In the genomic region with DNA sequence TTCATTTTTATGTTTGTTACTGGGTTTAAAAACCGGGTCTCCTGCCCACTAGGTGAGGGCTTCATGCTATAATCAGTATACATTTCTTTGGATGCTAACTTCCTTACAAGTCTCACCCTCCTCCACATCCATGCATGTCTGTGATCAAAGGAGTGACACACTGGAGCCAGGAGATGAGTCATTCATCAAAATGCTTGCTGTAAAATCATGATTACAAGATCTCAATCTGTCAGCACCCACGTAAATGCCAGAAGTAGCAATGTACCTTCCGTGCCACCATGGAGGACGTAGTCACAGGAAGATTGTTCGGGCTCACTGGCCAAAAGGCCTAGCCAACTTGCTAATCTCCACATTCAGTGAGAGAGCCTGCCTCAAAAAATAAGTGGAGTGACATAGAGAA, we compare ENCODE assay signal across 27 mouse cellular contexts.
DNase-seq lines count a peak whose midpoint lies in the region; ATAC-seq and TF ChIP-seq lines count a peak whose summit lies in the region.
"Had no signal": no experiment of that assay in that cellular context is flagged by ENCODE, and none has a peak within 500 bp of the region (broad histone marks: within the 10 kb centered on the region; RNA-seq: fewer than 3 reads in every experiment).

No protein-coding gene starts in this region.

- TF ChIP-seq CTCF in left cerebral cortex, adult 2 months (IDR thresholded peaks at IDR 0.05) = no peak

- no peak for DNase-seq in frontal cortex, postnatal 14 days (ENCODE audit: low spot score in 2 of 2)
- DNase-seq in left cerebral cortex, adult 18-20 months (ENCODE audit: low spot score in 2 of 2) = peak; percentile 12 to 24
- no peak for DNase-seq in left cerebral cortex, adult 2 months (ENCODE audit: extremely low spot score in 1 of 2, low spot score in 2 of 2)
- peak; percentile 16 to 36 for DNase-seq in frontal cortex, postnatal 36 days (ENCODE audit: low spot score in 2 of 2)
- peak; percentile 26 to 41 for DNase-seq in right cerebral cortex, postnatal 36 days (ENCODE audit: low spot score in 2 of 2)
- DNase-seq in gastrocnemius, adult 8-10 months (ENCODE audit: low spot score in 2 of 2) = no peak
- DNase-seq: adrenal gland, postnatal 36 days; cerebellum, adult 11 months; cerebellum, postnatal 10 days; gastrocnemius, postnatal 10 days; heart, postnatal 4 days; kidney, adult 2 months; kidney, postnatal 25 days; lung, postnatal 36 days; thymus, adult 18-20 months; thymus, postnatal 4 days had no signal

- H3K9ac ChIP-seq in kidney, embryonic 15.5 days = no peak overlapping the region
- H3K9ac ChIP-seq: hindbrain, embryonic 15.5 days; liver, embryonic 14.5 days; lung, embryonic 15.5 days; midbrain, embryonic 13.5 days; stomach, embryonic 15.5 days had no signal

- no peak overlapping the region for H3K4me2 ChIP-seq in kidney, embryonic 15.5 days
- H3K4me2 ChIP-seq: hindbrain, embryonic 15.5 days; lung, embryonic 15.5 days; midbrain, embryonic 13.5 days; stomach, embryonic 15.5 days had no signal

- no peaks in the 10 kb centered on the region for H3K4me1 ChIP-seq in kidney, embryonic 15.5 days
- H3K4me1 ChIP-seq: embryonic facial prominence, embryonic 10.5 days; heart, embryonic 10.5 days; hindbrain, embryonic 15.5 days; lung, embryonic 15.5 days; megakaryocyte, embryonic 14.5 days; midbrain, embryonic 13.5 days; stomach, embryonic 15.5 days had no signal

- no peak overlapping the region for H3K4me3 ChIP-seq in left cerebral cortex, adult 2 months
- H3K4me3 ChIP-seq in kidney, embryonic 15.5 days (replicated peaks) = no peak overlapping the region
- H3K4me3 ChIP-seq: embryonic facial prominence, embryonic 10.5 days; heart, embryonic 10.5 days; hindbrain, embryonic 15.5 days; lung, embryonic 15.5 days; megakaryocyte, embryonic 14.5 days; midbrain, embryonic 13.5 days; stomach, embryonic 15.5 days had no signal

- no peaks in the 10 kb centered on the region for H3K9me3 ChIP-seq in kidney, embryonic 15.5 days (replicated peaks)
- H3K9me3 ChIP-seq: embryonic facial prominence, embryonic 10.5 days; heart, embryonic 10.5 days; hindbrain, embryonic 15.5 days; lung, embryonic 15.5 days; megakaryocyte, embryonic 14.5 days; midbrain, embryonic 13.5 days; stomach, embryonic 15.5 days had no signal

- no peak overlapping the region for H3K27ac ChIP-seq in left cerebral cortex, adult 2 months
- no peak overlapping the region for H3K27ac ChIP-seq in kidney, embryonic 15.5 days
- H3K27ac ChIP-seq: embryonic facial prominence, embryonic 10.5 days; heart, embryonic 10.5 days; hindbrain, embryonic 15.5 days; liver, embryonic 14.5 days; lung, embryonic 15.5 days; midbrain, embryonic 13.5 days; stomach, embryonic 15.5 days had no signal

- intact Hi-C loops in left cerebral cortex, adult 2 months (cut with DNase I) = no loop called here

- no peaks in the 10 kb centered on the region for H3K27me3 ChIP-seq in kidney, embryonic 15.5 days
- H3K27me3 ChIP-seq: hindbrain, embryonic 15.5 days; lung, embryonic 15.5 days; megakaryocyte, embryonic 14.5 days; midbrain, embryonic 13.5 days; stomach, embryonic 15.5 days had no signal

- 76% methylated on average over 5 of the region's 5 CpGs for WGBS in kidney, embryonic 15.5 days

- H3K36me3 ChIP-seq in kidney, embryonic 15.5 days = no peaks in the 10 kb centered on the region
- H3K36me3 ChIP-seq: embryonic facial prominence, embryonic 10.5 days; heart, embryonic 10.5 days; hindbrain, embryonic 15.5 days; lung, embryonic 15.5 days; midbrain, embryonic 13.5 days; stomach, embryonic 15.5 days had no signal

- peak; percentile 90 for ATAC-seq in frontal cortex, adult (ENCODE audit: low TSS enrichment)
- no peak for ATAC-seq in kidney, embryonic 15.5 days (replicated peaks; ENCODE audit: low FRiP score)
- ATAC-seq: forebrain, embryonic 16.5 days; midbrain, embryonic 13.5 days had no signal

Comparison
In these comparisons a context has a peak if more than half of its experiments do, and no peak if none do; other contexts are left out.
1. DNase-seq: peak in left cerebral cortex, adult 18-20 months (2 of 2), frontal cortex, postnatal 36 days (2 of 2) and right cerebral cortex, postnatal 36 days (2 of 2); none in frontal cortex, postnatal 14 days (0 of 2), left cerebral cortex, adult 2 months (0 of 2) and gastrocnemius, adult 8-10 months (0 of 2).